Mouse (Mus musculus) stomach, postnatal 0 days (tissue): Measurements from ENCODE around the gene Grap2. TPM values are rescaled to one million over a fixed set of nuclear protein-coding genes. Genes with fewer than 3 reads are reported as not detected.

ENCODE experiments used
- ATAC-seq: fragments of 200-750 bp; cut with Nextera tagmentation; 2 replicates; pipeline ENCODE4 v1.8.0; 2017; ENCODE audit not compliant: low FRiP score, low TSS enrichment
- DNase-seq: peaks from one replicate; pipeline ENCODE4 v3.0.0-alpha.2; 2016; ENCODE audit warnings: low spot score
- H3K27ac ChIP-seq: fragments of 300-500 bp; sonication (generic); replicated peaks from 2 replicates; pipeline ENCODE4 v1.5.1; 2014; ENCODE audit warnings: mild to moderate bottlenecking, control low read depth
- H3K27me3 ChIP-seq: fragments of 300-500 bp; sonication (generic); 2 replicates; pipeline ENCODE4 v1.6.1; 2014; ENCODE audit warnings: low read length; ENCODE audit not compliant: control insufficient read depth, insufficient read depth
- H3K36me3 ChIP-seq: fragments of 300-500 bp; sonication (generic); 2 replicates; pipeline ENCODE4 v1.6.1; 2014; ENCODE audit warnings: low read length, mixed read lengths; ENCODE audit not compliant: control insufficient read depth, insufficient read depth
- H3K4me1 ChIP-seq: fragments of 300-500 bp; sonication (generic); replicated peaks from 2 replicates; pipeline ENCODE4 v1.6.1; 2014; ENCODE audit warnings: antibody characterized with exemption; ENCODE audit not compliant: control insufficient read depth, insufficient read depth
- H3K4me2 ChIP-seq: fragments of 300-500 bp; sonication (generic); replicated peaks from 2 replicates; pipeline ENCODE4 v1.6.1; 2014; ENCODE audit warnings: low read depth, mild to moderate bottlenecking, control low read depth, moderate library complexity
- H3K4me3 ChIP-seq: fragments of 300-500 bp; sonication (generic); 2 replicates; pipeline ENCODE4 v1.5.1; 2014; ENCODE audit warnings: low read depth, low read length, control low read depth
- H3K9ac ChIP-seq: fragments of 300-500 bp; sonication (generic); 2 replicates; pipeline ENCODE4 v1.6.1; 2014; ENCODE audit warnings: mild to moderate bottlenecking, low read length, control low read depth, mixed read lengths
- H3K9me3 ChIP-seq: fragments of 300-500 bp; sonication (generic); 2 replicates; pipeline ENCODE4 v1.6.1; 2016; ENCODE audit warnings: low read length; ENCODE audit not compliant: control insufficient read depth
- CTCF ChIP-seq: IDR thresholded peaks from 2 replicates; pipeline ENCODE4 v1.5.1; 2016; ENCODE audit warnings: antibody characterized with exemption, low read depth, mild to moderate bottlenecking, moderate library complexity
- EP300 ChIP-seq: optimal IDR thresholded peaks from 2 replicates; pipeline ENCODE3; 2016; ENCODE audit warnings: antibody characterized with exemption
- WGBS: fragments of 180-500 bp; shearing (Covaris S2); extraction: QIAGEN DNeasy Blood & Tissue Kit; methylation state at CpG from one replicate; pipeline ENCODE4 v1.1.7; 2014; 5-methylcytosine and 5-hydroxymethylcytosine counted together
- polyA plus RNA-seq: library from polyadenylated mRNA; unstranded; fragments of >200 nt; fragmentation: Nextera tagmentation; extraction: Ambion mirVana; gene quantifications from 2 replicates; pipeline ENCODE4 v1.2.1, GENCODE M21; 2015

Grap2 gene
- polyA plus RNA-seq, 1 experiment from 2014 or later = 0.15 TPM

- TF ChIP-seq EP300 (no peak), CTCF (no peak)
- no peaks in the 10 kb centered on the region for H3K27me3 ChIP-seq
- ATAC-seq (no peak), DNase-seq (no peak)
- no peaks in the 10 kb centered on the region for H3K36me3 ChIP-seq
- no peak overlapping the region for H3K9ac ChIP-seq
- H3K27ac ChIP-seq = no peak overlapping the region
- 63% methylated on average over 2 of the region's 2 CpGs for WGBS
- no peak overlapping the region for H3K4me3 ChIP-seq
- no peak overlapping the region for H3K4me2 ChIP-seq
- no peaks in the 10 kb centered on the region for H3K4me1 ChIP-seq
- no peaks in the 10 kb centered on the region for H3K9me3 ChIP-seq
Observed at GRCm38 (mm10) chr15:80556021-80556420, 16.4 kb upstream of the Grap2 start.

- H3K27ac ChIP-seq = no peak overlapping the region
- ATAC-seq = no peak
- no peak overlapping the region for H3K4me2 ChIP-seq
- no peak overlapping the region for H3K4me3 ChIP-seq
- no peaks in the 10 kb centered on the region for H3K4me1 ChIP-seq
- H3K9me3 ChIP-seq = no peaks in the 10 kb centered on the region
- H3K9ac ChIP-seq = no peak overlapping the region
- H3K27me3 ChIP-seq = no peaks in the 10 kb centered on the region
- TF ChIP-seq CTCF = peak; percentile 59
- no peak for TF ChIP-seq EP300
- no peaks in the 10 kb centered on the region for H3K36me3 ChIP-seq
- 70% methylated on average over 4 of the region's 4 CpGs for WGBS
- DNase-seq = no peak
Observed at GRCm38 (mm10) chr15:80557745-80558144, 14.6 kb upstream of the Grap2 start.

GRCm38 (mm10) chr15:80559534-80559933 is 12.9 kb upstream of the Grap2 start:
- H3K4me3 ChIP-seq = no peak overlapping the region
- H3K4me1 ChIP-seq = no peaks in the 10 kb centered on the region
- ATAC-seq (no peak), DNase-seq (no peak)
- 50% methylated on average over 12 of the region's 12 CpGs for WGBS
- TF ChIP-seq CTCF (no peak), EP300 (no peak)
- no peak overlapping the region for H3K4me2 ChIP-seq
- no peak overlapping the region for H3K27ac ChIP-seq
- H3K9ac ChIP-seq = no peak overlapping the region
- H3K9me3 ChIP-seq = no peaks in the 10 kb centered on the region
- no peaks in the 10 kb centered on the region for H3K36me3 ChIP-seq
- H3K27me3 ChIP-seq = no peaks in the 10 kb centered on the region

GRCm38 (mm10) chr15:80559978-80560377 is 12.4 kb upstream of the Grap2 start:
- DNase-seq = no peak
- no peak for ATAC-seq
- Histone ChIP-seq H3K4me1 (no peaks in the 10 kb centered on the region), H3K9ac (no peak overlapping the region), H3K9me3 (no peaks in the 10 kb centered on the region), H3K4me3 (no peak overlapping the region), H3K36me3 (no peaks in the 10 kb centered on the region), H3K27ac (no peak overlapping the region), H3K27me3 (no peaks in the 10 kb centered on the region), H3K4me2 (no peak overlapping the region)
- 41% methylated on average over 14 of the region's 14 CpGs for WGBS
- TF ChIP-seq EP300 (no peak), CTCF (no peak)

- Histone ChIP-seq H3K36me3 (no peaks in the 10 kb centered on the region), H3K9me3 (no peaks in the 10 kb centered on the region), H3K4me2 (no peak overlapping the region), H3K27me3 (no peaks in the 10 kb centered on the region), H3K4me1 (no peaks in the 10 kb centered on the region), H3K4me3 (no peak overlapping the region), H3K27ac (no peak overlapping the region), H3K9ac (no peak overlapping the region)
- ATAC-seq (0 out of 2 replicates have a peak, but pooled peaks have one; percentile 29), DNase-seq (no peak)
- 35% methylated on average over 15 of the region's 15 CpGs for WGBS
- TF ChIP-seq EP300 (no peak), CTCF (no peak)
Observed at GRCm38 (mm10) chr15:80560646-80561580, 11.5 kb upstream of the Grap2 start.

GRCm38 (mm10) chr15:80562446-80562845 is 9.9 kb upstream of the Grap2 start:
- Histone ChIP-seq H3K9ac (no peak overlapping the region), H3K9me3 (no peaks in the 10 kb centered on the region), H3K36me3 (no peaks in the 10 kb centered on the region), H3K4me1 (no peaks in the 10 kb centered on the region), H3K4me3 (no peak overlapping the region), H3K4me2 (no peak overlapping the region), H3K27me3 (no peaks in the 10 kb centered on the region), H3K27ac (no peak overlapping the region)
- ATAC-seq = no peak
- TF ChIP-seq EP300 (no peak), CTCF (no peak)
- DNase-seq = no peak
- 80% methylated on average over 3 of the region's 3 CpGs for WGBS
